Mouse (Mus musculus) ES-Bruce4 (cell line): Measurements from ENCODE around the gene Cenpo. TPM values are rescaled to one million over a fixed set of nuclear protein-coding genes. Genes with fewer than 3 reads are reported as not detected.
A peak's percentile ranks its signal among the peaks of the same experiment; 100 is the strongest.

Experiments used
- H3K27ac ChIP-seq: 2 replicates; pipeline ENCODE4 v1.5.1; 2012; ENCODE audit warnings: low read length, inconsistent platforms; ENCODE audit not compliant: insufficient read depth
- H3K27me3 ChIP-seq: 2 replicates; pipeline ENCODE4 v1.6.1; 2012; ENCODE audit warnings: mild to moderate bottlenecking, low read length, inconsistent platforms; ENCODE audit not compliant: control insufficient read depth, poor library complexity, insufficient read depth, severe bottlenecking
- H3K36me3 ChIP-seq: 2 replicates; pipeline ENCODE4 v1.6.1; 2012; ENCODE audit warnings: inconsistent platforms, mild to moderate bottlenecking, low read length, moderate library complexity; ENCODE audit not compliant: control insufficient read depth, poor library complexity, insufficient read depth, severe bottlenecking
- H3K4me1 ChIP-seq: one replicate; pipeline ENCODE4 v1.8.1; 2011; ENCODE audit warnings: low read length; ENCODE audit not compliant: control insufficient read depth, insufficient read depth
- H3K4me3 ChIP-seq: 2 replicates; pipeline ENCODE4 v1.5.1; 2011; ENCODE audit warnings: low read depth, mild to moderate bottlenecking, low read length
- H3K9ac ChIP-seq: 2 replicates; pipeline ENCODE4 v1.6.1; 2012; ENCODE audit warnings: low read depth, mild to moderate bottlenecking, inconsistent platforms; ENCODE audit not compliant: poor library complexity, severe bottlenecking
- H3K9me3 ChIP-seq: replicated peaks from 2 replicates; pipeline ENCODE4 v1.6.1; 2012; ENCODE audit warnings: mild to moderate bottlenecking, low read length, inconsistent platforms; ENCODE audit not compliant: control insufficient read depth, poor library complexity, insufficient read depth, severe bottlenecking
- CTCF ChIP-seq: IDR thresholded peaks from one replicate; pipeline ENCODE4 v1.8.1; 2011; ENCODE audit warnings: low read depth, low read length
- EP300 ChIP-seq: IDR thresholded peaks from 2 replicates; pipeline ENCODE4 v1.6.1; 2011; ENCODE audit warnings: low read depth, low read length; ENCODE audit not compliant: insufficient read depth
- POLR2A ChIP-seq: IDR thresholded peaks from one replicate; pipeline ENCODE4 v1.8.1; 2011; ENCODE audit warnings: low read length; ENCODE audit not compliant: insufficient read depth
- polyA plus RNA-seq: library from polyadenylated mRNA; stranded (reverse); fragments of >200 nt; gene quantifications from 2 replicates; pipeline ENCODE4 v1.2.4, GENCODE M21; 2011; ENCODE audit warnings: low read depth; ENCODE audit not compliant: missing spikeins, insufficient read depth, insufficient read length

Cenpo gene
- polyA plus RNA-seq, 1 experiment, result 27.0 TPM

- Histone ChIP-seq H3K9me3 (no peaks in the 10 kb centered on the region), H3K27ac (peak overlapping the region; percentile 48), H3K4me3 (no peak overlapping the region), H3K4me1 (peaks cover 20% of the 10 kb centered on the region), H3K27me3 (no peaks in the 10 kb centered on the region), H3K36me3 (no peaks in the 10 kb centered on the region), H3K9ac (no peak overlapping the region)
- TF ChIP-seq EP300, result peak; percentile 92
- TF ChIP-seq CTCF, result no peak
- no peak for TF ChIP-seq POLR2A
Observed at GRCm38 (mm10) chr12:4179671-4180233, 54.3 kb downstream of the Cenpo start.

- TF ChIP-seq CTCF (no peak), EP300 (no peak), POLR2A (no peak)
- H3K27me3 ChIP-seq, result no peaks in the 10 kb centered on the region
- H3K27ac ChIP-seq, result peak overlapping the region; percentile 38; the same call in 1 of the 2 replicates
- no peaks in the 10 kb centered on the region for H3K36me3 ChIP-seq
- H3K9me3 ChIP-seq, result no peaks in the 10 kb centered on the region
- H3K4me1 ChIP-seq, result peaks cover 20% of the 10 kb centered on the region
- no peak overlapping the region for H3K4me3 ChIP-seq
- no peak overlapping the region for H3K9ac ChIP-seq
Observed at GRCm38 (mm10) chr12:4178839-4179238, 55.3 kb downstream of the Cenpo start.

- Histone ChIP-seq H3K27me3 (no peaks in the 10 kb centered on the region), H3K4me3 (peak overlapping the region; percentile 39), H3K4me1 (peaks cover 13% of the 10 kb centered on the region), H3K36me3 (no peaks in the 10 kb centered on the region), H3K27ac (no peak overlapping the region), H3K9me3 (no peaks in the 10 kb centered on the region), H3K9ac (peak overlapping the region; percentile 4)
- no peak for TF ChIP-seq POLR2A
- TF ChIP-seq CTCF, result no peak
- TF ChIP-seq EP300, result no peak
Observed at GRCm38 (mm10) chr12:4173108-4173790, 60.8 kb downstream of the Cenpo start.

- Histone ChIP-seq H3K27ac (peak overlapping the region; percentile 78), H3K4me3 (no peak overlapping the region), H3K36me3 (no peaks in the 10 kb centered on the region), H3K27me3 (no peaks in the 10 kb centered on the region), H3K4me1 (peaks cover 17% of the 10 kb centered on the region), H3K9ac (no peak overlapping the region), H3K9me3 (no peaks in the 10 kb centered on the region)
- TF ChIP-seq EP300, result no peak
- TF ChIP-seq CTCF, result no peak
- TF ChIP-seq POLR2A, result no peak
Observed at GRCm38 (mm10) chr12:4169622-4170021, 64.5 kb downstream of the Cenpo start.

- Histone ChIP-seq H3K9ac (no peak overlapping the region), H3K9me3 (no peaks in the 10 kb centered on the region), H3K4me3 (no peak overlapping the region), H3K36me3 (no peaks in the 10 kb centered on the region), H3K27me3 (no peaks in the 10 kb centered on the region), H3K4me1 (peaks cover 17% of the 10 kb centered on the region), H3K27ac (peak overlapping the region; percentile 78)
- TF ChIP-seq CTCF (no peak), POLR2A (no peak), EP300 (peak; percentile 91)
Observed at GRCm38 (mm10) chr12:4169058-4169457, 65.0 kb downstream of the Cenpo start.

- Histone ChIP-seq H3K9me3 (no peaks in the 10 kb centered on the region), H3K4me3 (peak overlapping the region; percentile 2; the same call in 1 of the 2 replicates), H3K9ac (no peak overlapping the region), H3K36me3 (no peaks in the 10 kb centered on the region), H3K27ac (peak overlapping the region; percentile 16; the same call in 1 of the 2 replicates), H3K4me1 (peaks cover 20% of the 10 kb centered on the region), H3K27me3 (no peaks in the 10 kb centered on the region)
- TF ChIP-seq POLR2A, result no peak
- peak; percentile 94 for TF ChIP-seq EP300
Observed at GRCm38 (mm10) chr12:4166970-4167369, 67.1 kb downstream of the Cenpo start.
